9 mouse cellular contexts compared by ENCODE assay signal in the genomic region with DNA sequence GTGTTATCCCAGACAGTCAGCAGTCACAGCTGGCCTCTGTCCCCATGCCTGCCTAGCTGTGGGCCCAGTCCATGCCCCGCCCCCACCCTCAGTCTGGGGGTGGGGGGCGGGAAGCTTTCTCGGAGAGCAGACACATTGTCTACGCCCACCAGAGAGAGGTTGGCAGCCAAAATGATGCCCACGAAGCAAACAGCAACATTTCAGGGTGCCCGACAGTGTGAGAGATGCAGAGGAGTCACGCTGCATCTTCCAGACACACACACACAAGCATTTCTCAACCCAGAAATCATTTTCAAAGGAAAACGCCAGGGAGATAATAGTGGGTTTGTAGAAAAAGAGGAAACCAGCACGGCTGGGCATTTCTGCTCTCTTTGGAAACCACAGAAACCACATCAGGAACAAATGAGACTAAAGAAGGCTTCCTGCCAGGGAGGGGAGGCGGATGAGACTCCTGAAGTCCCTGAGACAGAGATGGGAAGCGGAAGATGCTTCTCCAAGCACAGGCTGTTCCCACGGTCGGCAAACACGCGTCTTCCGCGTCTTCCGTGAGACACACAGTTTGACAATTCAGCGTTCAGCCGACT.
A peak's percentile ranks its signal among the peaks of the same experiment; 100 is the strongest.
DNase-seq lines count a peak whose midpoint lies in the region; ATAC-seq and TF ChIP-seq lines count a peak whose summit lies in the region.
"Had no signal": no experiment of that assay in that cellular context is flagged by ENCODE, and none has a peak within 500 bp of the region (broad histone marks: within the 10 kb centered on the region; RNA-seq: fewer than 3 reads in every experiment).

No protein-coding gene starts in this region.

- H3K4me3 ChIP-seq in forebrain, embryonic 15.5 days: 0 out of 2 replicates have a peak overlapping the region, but pooled peaks have one; percentile 2
- H3K4me3 ChIP-seq in forebrain, embryonic 10.5 days: no peak overlapping the region
- peak overlapping the region; percentile 45 for H3K4me3 ChIP-seq in E14TG2a.4 (replicated peaks; ENCODE audit: low read length)
- H3K4me3 ChIP-seq in midbrain, embryonic 16.5 days (ENCODE audit: low read depth, low read length): no peak overlapping the region

- peak overlapping the region; percentile 57 for H3K27ac ChIP-seq in forebrain, embryonic 15.5 days (replicated peaks)
- no peak overlapping the region for H3K27ac ChIP-seq in forebrain, embryonic 10.5 days
- H3K27ac ChIP-seq in midbrain, embryonic 16.5 days (ENCODE audit: low read length): peak overlapping the region; percentile 21; the same call in 1 of the 2 replicates
- H3K27ac ChIP-seq: liver, embryonic 14.5 days had no signal

- H3K27me3 ChIP-seq in forebrain, embryonic 15.5 days: no peaks in the 10 kb centered on the region
- 0 out of 2 replicates have a peak, but pooled peaks cover 4% of the 10 kb centered on the region for H3K27me3 ChIP-seq in forebrain, embryonic 10.5 days (ENCODE audit: poor library complexity, severe bottlenecking)
- peaks cover 11% of the 10 kb centered on the region; the same call in 1 of the 2 replicates for H3K27me3 ChIP-seq in E14TG2a.4 (ENCODE audit: insufficient read depth, low read length)
- H3K27me3 ChIP-seq in midbrain, embryonic 16.5 days (ENCODE audit: control insufficient read depth, insufficient read depth, low read depth, low read length): no peaks in the 10 kb centered on the region

- H3K36me3 ChIP-seq in forebrain, embryonic 15.5 days: no peaks in the 10 kb centered on the region
- no peaks in the 10 kb centered on the region for H3K36me3 ChIP-seq in forebrain, embryonic 10.5 days (replicated peaks)
- no peaks in the 10 kb centered on the region for H3K36me3 ChIP-seq in E14TG2a.4 (ENCODE audit: insufficient read depth, low read length)
- no peaks in the 10 kb centered on the region for H3K36me3 ChIP-seq in midbrain, embryonic 16.5 days (ENCODE audit: control insufficient read depth, insufficient read depth, low read length)

- 0 out of 2 replicates have a peak overlapping the region, but pooled peaks have one; percentile 7 for H3K9ac ChIP-seq in forebrain, embryonic 15.5 days (replicated peaks)
- no peak overlapping the region for H3K9ac ChIP-seq in midbrain, embryonic 16.5 days (ENCODE audit: low read depth, low read length)
- H3K9ac ChIP-seq: liver, embryonic 14.5 days had no signal

- WGBS in forebrain, embryonic 15.5 days: 57% methylated on average over 20 of the region's 20 CpGs
- WGBS in forebrain, embryonic 10.5 days: 76% methylated on average over 20 of the region's 20 CpGs
- 61% methylated on average over 20 of the region's 20 CpGs for WGBS in midbrain, embryonic 16.5 days

- peak overlapping the region; percentile 17; the same call in 1 of the 2 replicates for H3K4me2 ChIP-seq in forebrain, embryonic 15.5 days (replicated peaks)
- H3K4me2 ChIP-seq in midbrain, embryonic 16.5 days (ENCODE audit: low read length): peak overlapping the region; percentile 29

- no peak for DNase-seq in forebrain, embryonic 10.5 days (ENCODE audit: extremely low spot score, low spot score)
- DNase-seq in layer of hippocampus, adult 9-11 months: peak; percentile 85
- DNase-seq in urinary bladder, postnatal 14 days (ENCODE audit: low spot score): no peak
- no peak for DNase-seq in adrenal gland, postnatal 14 days

- ATAC-seq in forebrain, embryonic 15.5 days (replicated peaks): peak; percentile 38; the same call in 1 of the 2 replicates
- peak; percentile 92 for ATAC-seq in granulocyte monocyte progenitor cell, adult 5-6 weeks (replicated peaks; ENCODE audit: poor library complexity, severe bottlenecking)
- 0 out of 2 replicates have a peak, but pooled peaks have one; percentile 36 for ATAC-seq in midbrain, embryonic 16.5 days

- TF ChIP-seq CTCF in E14TG2a.4 (conservative IDR thresholded peaks at IDR 0.05; ENCODE audit: low read length): no peak

- H3K9me3 ChIP-seq in forebrain, embryonic 15.5 days: no peaks in the 10 kb centered on the region
- H3K9me3 ChIP-seq in forebrain, embryonic 10.5 days: peaks cover 4% of the 10 kb centered on the region; the same call in 1 of the 2 replicates
- H3K9me3 ChIP-seq in E14TG2a.4 (ENCODE audit: low read length): peaks cover 6% of the 10 kb centered on the region
- H3K9me3 ChIP-seq in midbrain, embryonic 16.5 days (replicated peaks; ENCODE audit: control insufficient read depth, low read length, poor library complexity, severe bottlenecking): no peaks in the 10 kb centered on the region

- H3K4me1 ChIP-seq in forebrain, embryonic 15.5 days: no peaks in the 10 kb centered on the region
- H3K4me1 ChIP-seq in forebrain, embryonic 10.5 days: peaks cover 10% of the 10 kb centered on the region
- peaks cover 8% of the 10 kb centered on the region; the same call in 1 of the 2 replicates for H3K4me1 ChIP-seq in E14TG2a.4 (replicated peaks; ENCODE audit: low read depth, low read length)
- 0 out of 2 replicates have a peak, but pooled peaks cover 3% of the 10 kb centered on the region for H3K4me1 ChIP-seq in midbrain, embryonic 16.5 days (ENCODE audit: control insufficient read depth, insufficient read depth, low read length)

Comparison
In these comparisons a context has a peak if more than half of its experiments do, and no peak if none do; other contexts are left out.
1. H3K4me3 ChIP-seq: peak in forebrain, embryonic 15.5 days (single experiment) and E14TG2a.4 (single experiment); none in forebrain, embryonic 10.5 days (single experiment) and midbrain, embryonic 16.5 days (single experiment).
2. ATAC-seq: peak in every context shown above with its lines; median percentile 92 in granulocyte monocyte progenitor cell, adult 5-6 weeks; 38 in forebrain, embryonic 15.5 days; 36 in midbrain, embryonic 16.5 days.